Mouse (Mus musculus): ENCODE data around the gene Nodal.

- no peak for TF ChIP-seq CTCF (IDR thresholded peaks at IDR 0.05; ENCODE audit: insufficient read depth, low read length)
- no peak for TF ChIP-seq POLR2A (IDR thresholded peaks at IDR 0.05; ENCODE audit: borderline replicate concordance, extremely low read depth, low read depth, low read length)
Observed at GRCm38 (mm10) chr10:61402480-61402879, 15.3 kb upstream of the Nodal start.
